Mouse (Mus musculus) thymus, postnatal 36 days (tissue): Measurements from ENCODE around the gene Car2.

Source experiments
- DNase-seq, 2 experiments: peaks; one replicate each; pipeline ENCODE4 v3.0.0; 2022; ENCODE audit warnings: mixed read lengths in 2 of 2

The Car2 gene

GRCm38 (mm10) chr3:14879293-14879692 lies 6.8 kb upstream of the Car2 start:
- no peak for DNase-seq

GRCm38 (mm10) chr3:14880277-14880676 lies 5.8 kb upstream of the Car2 start:
- no peak for DNase-seq

- DNase-seq = no peak
These were observed 4.1 kb upstream of the Car2 start for GRCm38 (mm10) chr3:14882005-14882404.

GRCm38 (mm10) chr3:14882756-14883155 lies 3.3 kb upstream of the Car2 start:
- DNase-seq = no peak

GRCm38 (mm10) chr3:14884826-14885225 lies 1.2 kb upstream of the Car2 start:
- DNase-seq = no peak

- peak in 1 of 2 experiments; percentile 9 for DNase-seq
These were observed 1.1 kb downstream of the Car2 start for GRCm38 (mm10) chr3:14887134-14887666.

GRCm38 (mm10) chr3:14887686-14888295 lies 1.7 kb downstream of the Car2 start:
- DNase-seq = no peak

- no peak for DNase-seq
These were observed 2.5 kb downstream of the Car2 start for GRCm38 (mm10) chr3:14888549-14888948.

- DNase-seq = no peak
These were observed 3.0 kb downstream of the Car2 start for GRCm38 (mm10) chr3:14889085-14889484.

GRCm38 (mm10) chr3:14889716-14890409 lies 3.8 kb downstream of the Car2 start:
- DNase-seq = no peak

GRCm38 (mm10) chr3:14892991-14893390 lies 6.9 kb downstream of the Car2 start:
- DNase-seq = no peak

GRCm38 (mm10) chr3:14893700-14894099 lies 7.6 kb downstream of the Car2 start:
- no peak for DNase-seq

- no peak for DNase-seq
These were observed 9.3 kb downstream of the Car2 start for GRCm38 (mm10) chr3:14895333-14895732.

- no peak for DNase-seq
These were observed 11.7 kb downstream of the Car2 start for GRCm38 (mm10) chr3:14897770-14898169.

- DNase-seq = no peak
These were observed 17.3 kb downstream of the Car2 start for GRCm38 (mm10) chr3:14903380-14903779.

GRCm38 (mm10) chr3:14904165-14904564 lies 18.1 kb downstream of the Car2 start:
- no peak for DNase-seq

GRCm38 (mm10) chr3:14907271-14907670 lies 21.2 kb downstream of the Car2 start:
- DNase-seq = no peak

GRCm38 (mm10) chr3:14911992-14912582 lies 26.0 kb downstream of the Car2 start:
- DNase-seq = peak in 1 of 2 experiments; percentile 17

GRCm38 (mm10) chr3:14913774-14914173 lies 27.7 kb downstream of the Car2 start:
- DNase-seq = no peak

- no peak for DNase-seq
These were observed 29.3 kb downstream of the Car2 start for GRCm38 (mm10) chr3:14915355-14915754.

GRCm38 (mm10) chr3:14917261-14917660 lies 31.2 kb downstream of the Car2 start:
- DNase-seq = no peak

- no peak for DNase-seq
These were observed 58.6 kb downstream of the Car2 start for GRCm38 (mm10) chr3:14944706-14945105.

- DNase-seq = no peak
These were observed 59.6 kb downstream of the Car2 start for GRCm38 (mm10) chr3:14945627-14946026.
